Comparison of ENCODE assay signal across 9 mouse cellular contexts in the genomic region with DNA sequence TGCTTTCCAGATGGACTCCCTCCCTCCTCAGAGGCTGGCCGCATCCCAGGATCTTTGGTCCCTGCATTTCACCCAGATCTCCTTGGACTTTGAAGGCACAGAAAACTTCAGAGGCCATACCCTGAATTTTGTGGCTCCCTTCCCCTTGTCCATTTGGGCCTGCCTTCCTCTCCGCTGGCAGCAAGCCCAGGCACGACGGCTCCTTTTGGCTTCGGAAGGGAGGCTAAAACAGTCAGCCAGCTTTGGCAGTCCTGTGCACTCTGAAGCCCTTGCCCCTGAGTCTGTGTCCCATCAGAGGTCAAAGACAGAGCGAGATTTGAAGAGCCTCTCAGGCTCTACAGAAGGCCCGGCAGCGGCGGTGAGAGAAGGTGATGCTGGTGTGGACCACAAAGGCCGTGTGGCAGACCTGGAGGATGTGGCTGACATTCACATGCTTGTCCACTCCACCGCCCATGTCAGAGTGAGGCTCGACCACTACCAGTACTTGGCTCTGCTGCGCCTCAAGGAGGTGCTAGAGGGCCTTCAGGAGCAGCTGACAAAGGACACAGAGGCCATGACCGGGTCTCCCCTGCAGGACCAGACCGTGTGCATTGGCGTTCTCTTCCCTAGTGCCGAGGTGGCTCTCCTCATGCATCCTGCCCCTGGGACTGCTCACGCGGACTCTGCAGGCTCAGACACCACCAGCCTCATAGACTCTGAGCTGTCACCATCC. TPM values are rescaled to one million over a fixed set of nuclear protein-coding genes. Genes with fewer than 3 reads are reported as not detected.
DNase-seq lines count a peak whose midpoint lies in the region; ATAC-seq and TF ChIP-seq lines count a peak whose summit lies in the region.
"Had no signal": no experiment of that assay in that cellular context is flagged by ENCODE, and none has a peak within 500 bp of the region (broad histone marks: within the 10 kb centered on the region; RNA-seq: fewer than 3 reads in every experiment).

No protein-coding gene starts in this region.

- H3K36me3 ChIP-seq in hindbrain, postnatal 0 days (ENCODE audit: insufficient read depth, low read length): peaks cover 58% of the 10 kb centered on the region
- peaks cover 62% of the 10 kb centered on the region for H3K36me3 ChIP-seq in hindbrain, embryonic 12.5 days
- peaks cover 69% of the 10 kb centered on the region for H3K36me3 ChIP-seq in midbrain, postnatal 0 days (ENCODE audit: insufficient read depth, low read length)
- peaks cover 36% of the 10 kb centered on the region for H3K36me3 ChIP-seq in midbrain, embryonic 15.5 days (replicated peaks)
- H3K36me3 ChIP-seq in stomach, postnatal 0 days (ENCODE audit: control insufficient read depth, insufficient read depth, low read length): peaks cover 16% of the 10 kb centered on the region

- no peak overlapping the region for H3K4me3 ChIP-seq in hindbrain, postnatal 0 days (ENCODE audit: low read length)
- no peak overlapping the region for H3K4me3 ChIP-seq in hindbrain, embryonic 12.5 days
- H3K4me3 ChIP-seq in midbrain, postnatal 0 days (ENCODE audit: low read depth, low read length): no peak overlapping the region
- H3K4me3 ChIP-seq in midbrain, embryonic 15.5 days: no peak overlapping the region
- H3K4me3 ChIP-seq in stomach, postnatal 0 days (ENCODE audit: low read depth, low read length): no peak overlapping the region

- 0 out of 2 replicates have a peak, but pooled peaks have one; percentile 21 for ATAC-seq in hindbrain, postnatal 0 days
- no peak for ATAC-seq in hindbrain, embryonic 12.5 days (ENCODE audit: low FRiP score)
- ATAC-seq in midbrain, postnatal 0 days (ENCODE audit: low FRiP score): no peak
- ATAC-seq in midbrain, embryonic 15.5 days (replicated peaks): no peak
- no peak for ATAC-seq in stomach, postnatal 0 days (ENCODE audit: low FRiP score, low TSS enrichment)

- H3K9me3 ChIP-seq in hindbrain, postnatal 0 days (ENCODE audit: low read length): no peaks in the 10 kb centered on the region
- no peaks in the 10 kb centered on the region for H3K9me3 ChIP-seq in hindbrain, embryonic 12.5 days (replicated peaks)
- no peaks in the 10 kb centered on the region for H3K9me3 ChIP-seq in midbrain, postnatal 0 days (ENCODE audit: low read length)
- no peaks in the 10 kb centered on the region for H3K9me3 ChIP-seq in midbrain, embryonic 15.5 days
- no peaks in the 10 kb centered on the region for H3K9me3 ChIP-seq in stomach, postnatal 0 days (ENCODE audit: control insufficient read depth, low read length)

- H3K27me3 ChIP-seq in hindbrain, postnatal 0 days (ENCODE audit: insufficient read depth, low read length): no peaks in the 10 kb centered on the region
- H3K27me3 ChIP-seq in hindbrain, embryonic 12.5 days: no peaks in the 10 kb centered on the region
- no peaks in the 10 kb centered on the region for H3K27me3 ChIP-seq in midbrain, postnatal 0 days (ENCODE audit: insufficient read depth, low read length)
- no peaks in the 10 kb centered on the region for H3K27me3 ChIP-seq in midbrain, embryonic 15.5 days (replicated peaks)
- H3K27me3 ChIP-seq in stomach, postnatal 0 days (ENCODE audit: control insufficient read depth, insufficient read depth, low read length): no peaks in the 10 kb centered on the region

- TF ChIP-seq CTCF in hindbrain, postnatal 0 days (IDR thresholded peaks at IDR 0.05; ENCODE audit: low read depth): peak; percentile 40
- TF ChIP-seq CTCF in midbrain, postnatal 0 days (IDR thresholded peaks at IDR 0.05): peak; percentile 38
- peak; percentile 50 for TF ChIP-seq CTCF in stomach, postnatal 0 days (IDR thresholded peaks at IDR 0.05; ENCODE audit: low read depth)

- H3K4me1 ChIP-seq in hindbrain, postnatal 0 days (ENCODE audit: insufficient read depth, low read length): no peaks in the 10 kb centered on the region
- no peaks in the 10 kb centered on the region for H3K4me1 ChIP-seq in hindbrain, embryonic 12.5 days
- H3K4me1 ChIP-seq in midbrain, postnatal 0 days (ENCODE audit: insufficient read depth, low read length): no peaks in the 10 kb centered on the region
- H3K4me1 ChIP-seq in midbrain, embryonic 15.5 days: no peaks in the 10 kb centered on the region
- H3K4me1 ChIP-seq in stomach, postnatal 0 days (replicated peaks; ENCODE audit: control insufficient read depth, insufficient read depth): no peaks in the 10 kb centered on the region

- no peak for TF ChIP-seq EP300 in stomach, postnatal 0 days (optimal IDR thresholded peaks at IDR 0.05)

- DNase-seq in adrenal gland, adult 2 months: peak; percentile 53
- no peak for DNase-seq in adrenal gland, postnatal 4 days (ENCODE audit: low spot score in 2 of 2)
- peak; percentile 17 for DNase-seq in hindbrain, postnatal 0 days (ENCODE audit: low spot score)
- DNase-seq in midbrain, postnatal 0 days (ENCODE audit: low spot score): no peak
- DNase-seq in stomach, postnatal 0 days (ENCODE audit: low spot score): no peak
- DNase-seq in thymus, postnatal 10 days (ENCODE audit: low spot score in 2 of 2): no peak
- DNase-seq: layer of hippocampus, adult 9-11 months had no signal

- no peak overlapping the region for H3K9ac ChIP-seq in hindbrain, postnatal 0 days (replicated peaks; ENCODE audit: low read length)
- H3K9ac ChIP-seq in hindbrain, embryonic 12.5 days: no peak overlapping the region
- no peak overlapping the region for H3K9ac ChIP-seq in midbrain, postnatal 0 days (replicated peaks; ENCODE audit: low read length, poor library complexity, severe bottlenecking)
- no peak overlapping the region for H3K9ac ChIP-seq in midbrain, embryonic 15.5 days
- no peak overlapping the region for H3K9ac ChIP-seq in stomach, postnatal 0 days (ENCODE audit: low read length)

- H3K27ac ChIP-seq in hindbrain, postnatal 0 days: no peak overlapping the region
- H3K27ac ChIP-seq in hindbrain, embryonic 12.5 days: no peak overlapping the region
- no peak overlapping the region for H3K27ac ChIP-seq in midbrain, postnatal 0 days (ENCODE audit: low read depth, low read length)
- H3K27ac ChIP-seq in midbrain, embryonic 15.5 days: no peak overlapping the region
- no peak overlapping the region for H3K27ac ChIP-seq in stomach, postnatal 0 days (replicated peaks)

- no peak overlapping the region for H3K4me2 ChIP-seq in hindbrain, postnatal 0 days (ENCODE audit: low read depth, low read length)
- H3K4me2 ChIP-seq in hindbrain, embryonic 12.5 days (replicated peaks): no peak overlapping the region
- H3K4me2 ChIP-seq in midbrain, postnatal 0 days (ENCODE audit: low read depth, low read length, poor library complexity, severe bottlenecking): no peak overlapping the region
- H3K4me2 ChIP-seq in midbrain, embryonic 15.5 days: no peak overlapping the region
- H3K4me2 ChIP-seq in stomach, postnatal 0 days (replicated peaks; ENCODE audit: low read depth): no peak overlapping the region

- 78% methylated on average over 19 of the region's 19 CpGs for WGBS in hindbrain, postnatal 0 days
- whole genome bisulfite sequencing in hindbrain, embryonic 12.5 days: 86% methylated on average over 19 of the region's 19 CpGs
- 80% methylated on average over 19 of the region's 19 CpGs for WGBS in midbrain, postnatal 0 days
- WGBS in midbrain, embryonic 15.5 days: 84% methylated on average over 19 of the region's 19 CpGs
- 71% methylated on average over 19 of the region's 19 CpGs for WGBS in stomach, postnatal 0 days

RNA-seq across cellular contexts. Expression of a gene that starts 22.5 kb away (rescaled TPM):
- total RNA-seq in adrenal gland, adult 2 months (2021): 10 to 100 TPM; 23.5 to 24.9 TPM
- 41.3 and 44.8 TPM in 2 replicates for polyA plus RNA-seq in adrenal gland, adult 2 months (2012; rRNA removed)
- total RNA-seq in adrenal gland, postnatal 4 days (2021): 10 to 100 TPM; 33.7 to 37.4 TPM
- 102 and 114 TPM in 2 replicates for total RNA-seq in hindbrain, postnatal 0 days (2014; rRNA removed)
- 35.0 and 35.8 TPM in 2 replicates for polyA plus RNA-seq in hindbrain, postnatal 0 days (2015; fragmentation: Nextera tagmentation; extraction: Ambion mirVana)
- 86.0 and 91.5 TPM in 2 replicates for polyA plus RNA-seq in hindbrain, embryonic 12.5 days (2016; fragmentation: Nextera tagmentation; extraction: Ambion mirVana)
- 109 and 112 TPM in 2 replicates for total RNA-seq in midbrain, postnatal 0 days (2014; rRNA removed)
- 44.1 and 45.9 TPM in 2 replicates for polyA plus RNA-seq in midbrain, postnatal 0 days (2015; fragmentation: Nextera tagmentation; extraction: Ambion mirVana)
- polyA plus RNA-seq in midbrain, embryonic 15.5 days (2015; fragmentation: Nextera tagmentation; extraction: Ambion mirVana): 68.2 and 71.9 TPM in 2 replicates
- polyA plus RNA-seq in stomach, postnatal 0 days (2015; fragmentation: Nextera tagmentation; extraction: Ambion mirVana): 7.8 and 8.3 TPM in 2 replicates

RNA-seq across cellular contexts. Expression of a gene that starts 23.0 kb away (rescaled TPM):
- 10 to 100 TPM; 17.7 to 30.9 TPM for total RNA-seq in adrenal gland, adult 2 months (2021)
- polyA plus RNA-seq in adrenal gland, adult 2 months (2012; rRNA removed): 7.4 and 8.3 TPM in 2 replicates
- total RNA-seq in adrenal gland, postnatal 4 days (2021): 10 to 100 TPM; 39.5 to 43.6 TPM
- total RNA-seq in hindbrain, postnatal 0 days (2014; rRNA removed): 7.7 and 15.3 TPM in 2 replicates
- 54.6 and 62.0 TPM in 2 replicates for polyA plus RNA-seq in hindbrain, postnatal 0 days (2015; fragmentation: Nextera tagmentation; extraction: Ambion mirVana)
- 89.7 and 96.9 TPM in 2 replicates for polyA plus RNA-seq in hindbrain, embryonic 12.5 days (2016; fragmentation: Nextera tagmentation; extraction: Ambion mirVana)
- total RNA-seq in midbrain, postnatal 0 days (2014; rRNA removed): 18.1 and 21.0 TPM in 2 replicates
- 49.7 and 59.9 TPM in 2 replicates for polyA plus RNA-seq in midbrain, postnatal 0 days (2015; fragmentation: Nextera tagmentation; extraction: Ambion mirVana)
- 58.1 and 63.1 TPM in 2 replicates for polyA plus RNA-seq in midbrain, embryonic 15.5 days (2015; fragmentation: Nextera tagmentation; extraction: Ambion mirVana)
- polyA plus RNA-seq in stomach, postnatal 0 days (2015; fragmentation: Nextera tagmentation; extraction: Ambion mirVana): 33.4 and 34.0 TPM in 2 replicates

RNA-seq across cellular contexts. Expression of a gene that starts 30.4 kb away (rescaled TPM):
- total RNA-seq in adrenal gland, adult 2 months (2021): 10 to 100 TPM; 25.2 to 38.7 TPM
- polyA plus RNA-seq in adrenal gland, adult 2 months (2012; rRNA removed): 14.1 and 15.0 TPM in 2 replicates
- 10 to 100 TPM; 24.5 to 24.8 TPM for total RNA-seq in adrenal gland, postnatal 4 days (2021)
- total RNA-seq in hindbrain, postnatal 0 days (2014; rRNA removed): 18.1 and 19.9 TPM in 2 replicates
- polyA plus RNA-seq in hindbrain, postnatal 0 days (2015; fragmentation: Nextera tagmentation; extraction: Ambion mirVana): 3.4 and 3.6 TPM in 2 replicates
- 9.4 TPM in 2 replicates for polyA plus RNA-seq in hindbrain, embryonic 12.5 days (2016; fragmentation: Nextera tagmentation; extraction: Ambion mirVana)
- 18.0 and 19.9 TPM in 2 replicates for total RNA-seq in midbrain, postnatal 0 days (2014; rRNA removed)
- polyA plus RNA-seq in midbrain, postnatal 0 days (2015; fragmentation: Nextera tagmentation; extraction: Ambion mirVana): 3.9 and 4.5 TPM in 2 replicates
- 7.0 and 7.1 TPM in 2 replicates for polyA plus RNA-seq in midbrain, embryonic 15.5 days (2015; fragmentation: Nextera tagmentation; extraction: Ambion mirVana)
- 1.3 and 1.4 TPM in 2 replicates for polyA plus RNA-seq in stomach, postnatal 0 days (2015; fragmentation: Nextera tagmentation; extraction: Ambion mirVana)

RNA-seq across cellular contexts. Expression of a gene that starts 48.7 kb away (rescaled TPM):
- total RNA-seq in adrenal gland, adult 2 months (2021): 10 to 100 TPM; 74.5 to 79.8 TPM
- polyA plus RNA-seq in adrenal gland, adult 2 months (2012; rRNA removed): 180 and 188 TPM in 2 replicates
- 100 to 1,000 TPM; 115 to 124 TPM for total RNA-seq in adrenal gland, postnatal 4 days (2021)
- 124 and 146 TPM in 2 replicates for total RNA-seq in hindbrain, postnatal 0 days (2014; rRNA removed)
- polyA plus RNA-seq in hindbrain, postnatal 0 days (2015; fragmentation: Nextera tagmentation; extraction: Ambion mirVana): 235 TPM in 2 replicates
- 299 and 327 TPM in 2 replicates for polyA plus RNA-seq in hindbrain, embryonic 12.5 days (2016; fragmentation: Nextera tagmentation; extraction: Ambion mirVana)
- 112 and 140 TPM in 2 replicates for total RNA-seq in midbrain, postnatal 0 days (2014; rRNA removed)
- 210 and 216 TPM in 2 replicates for polyA plus RNA-seq in midbrain, postnatal 0 days (2015; fragmentation: Nextera tagmentation; extraction: Ambion mirVana)
- polyA plus RNA-seq in midbrain, embryonic 15.5 days (2015; fragmentation: Nextera tagmentation; extraction: Ambion mirVana): 204 and 212 TPM in 2 replicates
- polyA plus RNA-seq in stomach, postnatal 0 days (2015; fragmentation: Nextera tagmentation; extraction: Ambion mirVana): 163 and 179 TPM in 2 replicates

Comparison
In these comparisons a context has a peak if more than half of its experiments do, and no peak if none do; other contexts are left out.
1. DNase-seq: peak in adrenal gland, adult 2 months (single experiment) and hindbrain, postnatal 0 days (single experiment); none in adrenal gland, postnatal 4 days (0 of 2), midbrain, postnatal 0 days (single experiment), stomach, postnatal 0 days (single experiment) and thymus, postnatal 10 days (0 of 2).
2. Peak in every context shown above with its lines, with median percentiles within 50 percentile points of each other: CTCF ChIP-seq.